Mouse (Mus musculus) B cell, adult 62 days (primary cell): ENCODE measurements around the gene Oprd1. TPM values are rescaled to one million over a fixed set of nuclear protein-coding genes. Genes with fewer than 3 reads are reported as not detected.

Experiments
- total RNA-seq: library from RNA; stranded (reverse); gene quantifications from 4 replicates; pipeline ENCODE4 v1.2.4, GENCODE M21; 2023

Oprd1 gene
- not detected in 4 replicates for total RNA-seq

DNA sequence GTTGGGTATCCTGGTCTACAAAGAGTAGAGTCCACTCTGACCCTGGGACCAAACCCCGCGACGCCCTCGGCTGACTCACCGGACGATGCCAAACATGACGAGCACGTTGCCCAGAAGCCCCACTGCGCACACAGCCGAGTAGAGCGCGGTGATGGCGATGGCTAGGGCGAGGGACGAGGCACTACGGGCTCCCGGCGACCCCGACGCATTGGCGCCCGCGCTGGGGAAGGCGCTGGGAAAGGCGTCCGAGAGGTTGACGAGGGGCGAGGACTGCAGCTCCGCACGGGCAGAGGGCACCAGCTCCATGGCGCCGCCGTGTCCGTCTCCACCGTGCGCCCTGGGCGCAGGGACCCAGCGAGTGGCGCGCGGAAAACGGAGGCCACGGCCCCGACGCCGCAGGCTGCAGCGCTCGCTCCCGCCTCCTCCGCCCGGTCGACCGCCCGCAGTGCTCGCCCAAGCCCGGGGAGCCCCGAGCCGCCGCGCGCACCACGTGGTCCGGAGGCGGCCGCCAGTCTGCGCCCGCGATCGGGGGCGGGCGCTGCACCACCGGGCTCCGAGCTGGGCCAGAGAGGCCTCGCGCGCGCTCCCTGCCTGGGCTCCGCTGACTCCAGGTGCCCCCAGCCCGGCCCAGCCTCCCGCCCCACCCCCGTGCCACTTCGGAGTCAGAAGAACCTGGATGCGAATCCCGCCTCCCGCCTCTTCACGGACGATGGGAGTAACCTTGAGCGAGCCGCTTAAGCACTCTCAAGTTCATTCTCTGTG lies at the start of gene Oprd1:
Gene Oprd1 (minus strand): TSS at position 407 of the 762 bp plus-strand sequence.

DNA sequence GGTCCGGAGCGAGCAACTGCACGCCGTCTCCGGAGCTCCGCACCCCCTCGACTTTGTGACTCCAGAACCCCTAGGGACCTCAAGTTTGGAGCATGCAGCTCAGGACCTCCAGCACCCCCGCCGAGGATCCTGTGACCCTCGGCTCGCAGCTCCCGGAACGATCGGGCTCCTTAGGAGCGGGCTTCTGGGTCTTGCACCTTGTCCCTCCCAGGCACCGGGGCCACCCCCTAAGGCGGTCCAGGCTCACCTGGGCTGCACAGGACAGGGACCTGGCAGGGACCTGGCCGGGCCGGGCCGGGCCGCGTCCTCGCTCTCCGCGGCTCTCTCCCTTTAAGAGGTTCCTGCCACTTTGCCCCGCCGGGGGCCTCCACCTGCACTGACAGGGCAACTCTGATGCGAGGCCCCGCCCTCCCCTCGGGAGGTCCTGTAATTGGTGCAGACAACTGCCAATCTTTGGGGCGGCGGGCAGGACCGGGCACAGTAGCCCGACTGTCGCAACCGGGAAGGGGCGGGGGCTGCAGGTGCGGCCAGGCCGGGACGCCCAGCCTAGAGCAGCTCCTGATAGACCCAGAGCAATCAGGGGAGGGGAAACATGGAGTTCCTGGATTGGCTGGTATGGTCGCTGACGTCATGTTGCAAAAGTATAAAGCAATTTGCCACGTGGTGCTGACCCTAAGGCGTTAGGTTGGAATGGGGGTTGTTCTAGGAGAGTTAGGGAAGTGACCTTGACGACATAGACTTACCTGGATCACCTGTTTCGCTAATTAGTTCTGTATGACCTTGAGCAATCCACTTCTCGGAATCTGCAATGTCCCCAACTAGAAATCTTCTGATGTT lies 69.1 kb downstream of the Oprd1 start, which contains the start of gene Epb41:
Gene Epb41 (minus strand): TSS at position 389 of the 837 bp plus-strand sequence.

DNA sequence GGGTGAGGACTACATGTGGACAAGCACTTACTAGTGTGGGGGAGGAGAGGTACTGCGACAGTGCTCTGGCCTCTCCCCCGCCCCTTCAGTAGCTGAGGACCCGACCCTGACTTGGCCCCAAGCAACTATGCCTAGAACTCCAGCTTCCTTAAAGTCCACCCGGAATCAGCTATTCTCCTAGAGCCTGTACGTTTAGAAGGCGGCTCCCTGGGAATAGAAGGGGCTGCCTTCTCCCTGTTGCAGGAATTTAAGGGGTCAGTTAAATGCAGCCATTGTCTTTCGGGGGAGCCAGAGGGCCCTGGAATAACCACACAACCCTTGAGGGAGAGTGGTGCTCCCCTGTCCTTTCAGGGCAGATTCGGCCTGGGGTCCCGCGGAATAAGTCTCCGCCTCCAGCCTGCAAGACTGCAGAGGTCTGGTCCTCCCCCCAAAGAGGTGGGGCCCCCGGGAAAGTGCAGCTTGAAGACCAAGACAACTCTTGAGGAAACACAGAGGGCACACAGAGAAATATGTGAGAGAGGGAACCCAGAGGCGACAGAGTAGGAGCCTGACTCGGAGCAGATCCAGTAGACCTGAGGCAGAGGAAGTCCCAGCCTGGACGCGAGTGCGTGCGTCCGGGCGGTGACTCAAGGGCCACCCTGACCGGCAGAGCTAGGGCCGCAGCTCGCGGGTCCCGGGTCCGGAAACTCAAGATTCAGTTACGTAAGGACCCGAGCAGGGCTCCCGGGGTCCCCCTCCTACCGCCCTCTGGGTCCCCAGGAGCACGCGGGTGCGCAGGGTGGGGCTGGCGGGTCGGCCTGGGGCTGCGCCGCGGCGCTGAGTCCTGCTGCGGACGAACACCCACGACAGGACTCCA lies 70.0 kb downstream of the Oprd1 start, which contains the start of gene Gm10300:
Gene Gm10300 (plus strand): TSS at position 621 of the 856 bp plus-strand sequence.

Other genes with a start within 250 kb of the Oprd1 start
- gene Tmem200b, start 222.7 kb downstream of the Oprd1 start, total RNA-seq = not detected in 4 replicates
- gene Gm10300, start 69.8 kb downstream of the Oprd1 start, total RNA-seq = 0.33 to 0.58 TPM in 2 of 4 replicates, not detected in the others
- gene Epb41, start 69.2 kb downstream of the Oprd1 start, total RNA-seq = 73.5 to 77.8 TPM (median 75.5 TPM) in 4 replicates
- gene Ythdf2, start 67.8 kb upstream of the Oprd1 start, total RNA-seq = 81.5 to 86.0 TPM (median 84.6 TPM) in 4 replicates
- gene Gmeb1, start 117.1 kb upstream of the Oprd1 start, total RNA-seq = 38.8 to 44.4 TPM (median 39.9 TPM) in 4 replicates
- 30.3 to 34.3 TPM (median 32.2 TPM) in 4 replicates for gene Taf12, start 129.9 kb upstream of the Oprd1 start, total RNA-seq
- not detected in 4 replicates for gene Rab42, start 158.9 kb upstream of the Oprd1 start, total RNA-seq
- 32.7 to 41.4 TPM (median 35.7 TPM) in 4 replicates for gene Trnau1ap, start 185.1 kb upstream of the Oprd1 start, total RNA-seq
- gene Rcc1, start 209.1 kb upstream of the Oprd1 start, total RNA-seq = 14.4 to 22.8 TPM (median 19.2 TPM) in 4 replicates